Mouse (Mus musculus) embryonic fibroblast, embryonic 13.5 days (primary cell): ENCODE results near the gene Itpr2. TPM values are rescaled to one million over a fixed set of nuclear protein-coding genes. Genes with fewer than 3 reads are reported as not detected.

Experiments used
- H3K27ac ChIP-seq: 2 replicates; pipeline ENCODE4 v1.5.1; 2012; ENCODE audit warnings: low read length, control low read depth, inconsistent platforms; ENCODE audit not compliant: insufficient read depth
- H3K4me1 ChIP-seq: 2 replicates; pipeline ENCODE4 v1.6.1; 2011; ENCODE audit warnings: low read length; ENCODE audit not compliant: control insufficient read depth, insufficient read depth
- H3K4me3 ChIP-seq: 2 replicates; pipeline ENCODE4 v1.5.1; 2011; ENCODE audit warnings: mild to moderate bottlenecking, control low read depth, low read length; ENCODE audit not compliant: insufficient read depth
- CTCF ChIP-seq: IDR thresholded peaks from 2 replicates; pipeline ENCODE4 v1.5.1; 2011; ENCODE audit warnings: mild to moderate bottlenecking, control low read depth, low read length, moderate library complexity, borderline replicate concordance; ENCODE audit not compliant: insufficient read depth
- POLR2A ChIP-seq: IDR thresholded peaks from 2 replicates; pipeline ENCODE4 v1.6.1; 2011; ENCODE audit warnings: low read depth, mild to moderate bottlenecking, control low read depth, low read length, moderate library complexity
- polyA plus RNA-seq: library from polyadenylated mRNA; stranded (reverse); fragments of >200 nt; gene quantifications from 2 replicates; pipeline ENCODE4 v1.2.4, GENCODE M21; 2011; ENCODE audit warnings: low read depth; ENCODE audit not compliant: missing spikeins, insufficient read length

Gene Itpr2
- polyA plus RNA-seq, 1 experiment: 7.7 TPM

- H3K27ac ChIP-seq: no peak overlapping the region
- no peak overlapping the region for H3K4me3 ChIP-seq
- peaks cover 14% of the 10 kb centered on the region for H3K4me1 ChIP-seq
- TF ChIP-seq POLR2A (no peak), CTCF (no peak)
These were observed 393.3 kb downstream of the Itpr2 start for GRCm38 (mm10) chr6:146108695-146109094.

GRCm38 (mm10) chr6:146107117-146107832 lies 394.7 kb downstream of the Itpr2 start:
- Histone ChIP-seq H3K27ac (no peak overlapping the region), H3K4me3 (no peak overlapping the region), H3K4me1 (peaks cover 14% of the 10 kb centered on the region)
- TF ChIP-seq CTCF (no peak), POLR2A (no peak)

- Histone ChIP-seq H3K4me1 (peaks cover 5% of the 10 kb centered on the region; the same call in 1 of the 2 replicates), H3K4me3 (no peak overlapping the region), H3K27ac (no peak overlapping the region)
- no peak for TF ChIP-seq CTCF
- TF ChIP-seq POLR2A: no peak
These were observed 418.7 kb downstream of the Itpr2 start for GRCm38 (mm10) chr6:146083056-146083961.

DNA sequence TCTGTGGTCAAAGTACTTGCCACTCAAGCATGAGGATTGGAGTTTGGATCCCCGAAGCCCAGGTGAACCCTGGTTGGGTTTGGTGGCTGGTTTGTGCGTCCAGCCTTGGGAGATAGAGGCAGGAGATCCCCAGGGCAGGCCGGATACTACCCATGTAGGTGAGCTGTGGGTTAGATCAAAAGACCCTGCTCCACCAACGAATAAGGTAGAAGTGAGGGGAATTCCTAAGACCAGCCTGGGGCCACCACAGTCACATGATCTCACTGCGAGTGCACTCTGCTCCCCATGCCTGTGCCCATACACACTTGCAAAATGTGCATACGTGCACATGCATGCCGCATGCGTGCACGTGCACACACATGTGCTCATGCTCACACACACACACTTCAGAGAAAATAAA lies 419.5 kb downstream of the Itpr2 start:
- TF ChIP-seq POLR2A (no peak), CTCF (no peak)
- no peak overlapping the region for H3K4me3 ChIP-seq
- peaks cover 5% of the 10 kb centered on the region; the same call in 1 of the 2 replicates for H3K4me1 ChIP-seq
- no peak overlapping the region for H3K27ac ChIP-seq

GRCm38 (mm10) chr6:146081578-146081977 lies 420.4 kb downstream of the Itpr2 start:
- Histone ChIP-seq H3K4me1 (peaks cover 5% of the 10 kb centered on the region; the same call in 1 of the 2 replicates), H3K4me3 (no peak overlapping the region), H3K27ac (no peak overlapping the region)
- TF ChIP-seq CTCF: no peak
- no peak for TF ChIP-seq POLR2A

GRCm38 (mm10) chr6:146080546-146081512 lies 421.2 kb downstream of the Itpr2 start:
- no peak overlapping the region for H3K4me3 ChIP-seq
- no peak overlapping the region for H3K27ac ChIP-seq
- H3K4me1 ChIP-seq: peaks cover 5% of the 10 kb centered on the region; the same call in 1 of the 2 replicates
- no peak for TF ChIP-seq CTCF
- no peak for TF ChIP-seq POLR2A

DNA sequence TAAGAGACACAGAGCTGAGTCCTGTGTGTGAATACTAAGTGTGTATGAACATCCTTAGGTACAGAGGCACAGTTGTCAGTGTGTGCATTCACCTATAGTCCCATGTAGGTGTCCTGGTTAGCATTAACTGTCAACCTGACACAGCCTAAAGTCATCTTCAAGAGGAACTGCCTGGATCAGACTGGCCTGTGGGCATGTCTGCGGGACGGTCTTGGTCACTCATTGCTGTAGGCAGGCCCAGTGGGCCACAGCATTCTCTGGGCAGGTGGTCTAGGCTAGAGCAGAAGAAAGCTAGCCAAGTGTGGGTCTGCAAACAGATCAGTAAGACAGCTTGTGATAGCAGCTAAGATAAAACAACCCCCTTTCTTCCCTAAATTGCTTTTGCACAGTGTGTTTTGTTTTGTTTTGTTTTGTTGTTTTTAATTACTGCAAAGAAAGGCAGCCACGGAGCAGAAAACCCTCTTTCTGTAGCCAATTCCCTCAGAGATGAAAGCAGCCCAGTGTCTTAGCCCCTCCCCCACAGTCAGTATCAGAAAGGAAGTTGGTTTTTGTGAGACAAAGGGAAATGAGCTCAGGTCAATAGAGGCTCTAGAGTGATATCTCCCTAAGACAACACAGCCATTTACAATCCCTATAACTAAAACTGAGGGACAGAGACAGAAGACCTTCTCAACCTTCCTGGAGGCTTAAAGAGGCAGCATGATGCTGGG lies 422.1 kb downstream of the Itpr2 start:
- peaks cover 5% of the 10 kb centered on the region; the same call in 1 of the 2 replicates for H3K4me1 ChIP-seq
- TF ChIP-seq CTCF (no peak), POLR2A (no peak)
- no peak overlapping the region for H3K4me3 ChIP-seq
- H3K27ac ChIP-seq: no peak overlapping the region

DNA sequence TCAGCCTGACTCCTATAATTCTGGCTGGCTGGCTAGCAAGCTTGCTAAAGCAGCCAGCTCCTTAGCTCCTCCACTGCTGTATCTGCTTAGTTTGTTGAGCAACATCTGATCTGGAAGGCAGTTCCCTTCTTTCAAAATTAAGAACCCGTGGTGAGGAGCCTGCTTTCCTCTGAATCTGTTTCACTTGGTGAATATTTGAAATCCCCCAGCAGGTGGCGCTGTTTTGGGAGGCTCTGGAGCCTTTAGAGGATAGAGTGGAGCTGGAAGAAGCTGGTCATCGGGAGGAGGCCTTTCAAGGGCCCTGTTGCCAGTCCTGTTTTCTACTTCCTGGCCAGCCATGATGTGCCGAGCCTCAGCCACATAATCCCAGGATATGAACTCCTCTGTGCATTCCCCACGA lies 422.8 kb downstream of the Itpr2 start:
- H3K4me1 ChIP-seq: peaks cover 5% of the 10 kb centered on the region; the same call in 1 of the 2 replicates
- TF ChIP-seq POLR2A: no peak
- TF ChIP-seq CTCF: no peak
- H3K4me3 ChIP-seq: no peak overlapping the region
- no peak overlapping the region for H3K27ac ChIP-seq

DNA sequence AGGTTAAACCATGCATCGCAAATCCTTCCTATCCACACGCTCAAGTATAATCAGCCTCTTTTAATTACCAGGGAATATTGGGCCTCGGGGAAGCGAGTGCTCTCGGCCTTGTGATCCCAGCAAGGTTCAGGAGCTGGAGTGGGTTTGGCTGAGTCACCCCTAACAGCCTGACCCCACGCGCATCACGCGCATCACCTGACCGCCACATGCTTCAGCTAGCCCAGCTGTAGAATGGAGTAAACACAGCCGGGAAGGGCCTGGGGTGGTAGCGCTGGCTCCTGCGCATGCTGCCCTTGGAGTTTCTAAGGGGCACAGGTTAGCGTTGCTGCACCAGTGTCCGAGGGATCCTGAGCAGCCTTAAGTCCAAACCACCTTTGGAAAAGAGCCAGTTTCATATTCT lies 423.9 kb downstream of the Itpr2 start:
- Histone ChIP-seq H3K27ac (no peak overlapping the region), H3K4me1 (peaks cover 5% of the 10 kb centered on the region; the same call in 1 of the 2 replicates), H3K4me3 (no peak overlapping the region)
- TF ChIP-seq POLR2A (no peak), CTCF (no peak)
